Mouse (Mus musculus) thymus, adult 2 months (tissue): Measurements from ENCODE around the gene Zfp324. TPM values are rescaled to one million over a fixed set of nuclear protein-coding genes. Genes with fewer than 3 reads are reported as not detected.
"Not testable (repeated sequence)": the region's sequence is repeated elsewhere in the genome, so short reads cannot be mapped to it uniquely, and the experiment has no call there.

Experiments
- DNase-seq: peaks from one replicate; pipeline ENCODE4 v3.0.0; 2021
- H3K27ac ChIP-seq: fragments of 200-500 bp; 2 replicates; pipeline ENCODE4 v1.5.1; 2012; ENCODE audit warnings: low read length, control low read depth; ENCODE audit not compliant: control insufficient read depth, insufficient read depth
- H3K27me3 ChIP-seq: fragments of 200-500 bp; 2 replicates; pipeline ENCODE4 v1.6.1; 2012; ENCODE audit warnings: mild to moderate bottlenecking, low read length, moderate library complexity, mixed read lengths; ENCODE audit not compliant: control insufficient read depth, insufficient read depth
- H3K36me3 ChIP-seq: fragments of 200-500 bp; 2 replicates; pipeline ENCODE4 v1.6.1; 2012; ENCODE audit warnings: mild to moderate bottlenecking, low read length, moderate library complexity; ENCODE audit not compliant: control insufficient read depth, insufficient read depth
- H3K4me1 ChIP-seq: fragments of 200-500 bp; replicated peaks from 2 replicates; pipeline ENCODE4 v1.6.1; 2012; ENCODE audit warnings: low read length; ENCODE audit not compliant: control insufficient read depth, insufficient read depth
- H3K4me3 ChIP-seq: fragments of 200-500 bp; 2 replicates; pipeline ENCODE4 v1.5.1; 2012; ENCODE audit warnings: mild to moderate bottlenecking, low read length, control low read depth, moderate library complexity; ENCODE audit not compliant: control insufficient read depth, insufficient read depth
- CTCF ChIP-seq: fragments of 200-500 bp; IDR thresholded peaks from 2 replicates; pipeline ENCODE4 v1.5.1; 2012; ENCODE audit warnings: mild to moderate bottlenecking, control low read depth, low read length, moderate library complexity, borderline replicate concordance; ENCODE audit not compliant: control insufficient read depth, poor library complexity, insufficient read depth; ENCODE audit errors: extremely low read depth
- POLR2A ChIP-seq: fragments of 200-500 bp; IDR thresholded peaks from 2 replicates; pipeline ENCODE4 v1.6.1; 2012; ENCODE audit warnings: mild to moderate bottlenecking, low read length, control low read depth, moderate library complexity; ENCODE audit not compliant: control insufficient read depth, poor library complexity, insufficient read depth; ENCODE audit errors: extremely low read depth
- WGBS: fragments of 180-500 bp; shearing (Covaris S2); methylation state at CpG from one replicate; pipeline ENCODE4 v1.1.7; 2018; 5-methylcytosine and 5-hydroxymethylcytosine counted together
- polyA plus RNA-seq: library from polyadenylated mRNA; depleted of rRNA; stranded (reverse); fragments of >200 nt; gene quantifications from 2 replicates; pipeline ENCODE4 v1.2.3, GENCODE M21; 2012

Zfp324 gene
- polyA plus RNA-seq, 1 experiment, result 8.7 TPM

- no peaks in the 10 kb centered on the region for H3K4me1 ChIP-seq
- H3K36me3 ChIP-seq, result peaks cover 38% of the 10 kb centered on the region
- no peak overlapping the region for H3K4me3 ChIP-seq
- TF ChIP-seq CTCF, result no peak
- TF ChIP-seq POLR2A, result no peak
- no peak for DNase-seq
- WGBS, result 18% methylated on average over 65 of the region's 65 CpGs
- peaks cover 3% of the 10 kb centered on the region; the same call in 1 of the 2 replicates for H3K27me3 ChIP-seq
- no peak overlapping the region for H3K27ac ChIP-seq
These were observed 37.7 kb upstream of the Zfp324 start for GRCm38 (mm10) chr7:12927693-12928589.

GRCm38 (mm10) chr7:12933615-12934140 is 32.0 kb upstream of the Zfp324 start:
- Histone ChIP-seq H3K27me3 (no peaks in the 10 kb centered on the region), H3K4me3 (no peak overlapping the region), H3K4me1 (no peaks in the 10 kb centered on the region), H3K36me3 (no peaks in the 10 kb centered on the region), H3K27ac (no peak overlapping the region)
- 94% methylated on average over 4 of the region's 4 CpGs for WGBS
- DNase-seq, result no peak
- TF ChIP-seq POLR2A, result no peak
- no peak for TF ChIP-seq CTCF

- no peak for DNase-seq
- H3K4me1 ChIP-seq, result no peaks in the 10 kb centered on the region
- H3K4me3 ChIP-seq, result no peak overlapping the region
- no peak overlapping the region for H3K27ac ChIP-seq
- no peaks in the 10 kb centered on the region for H3K36me3 ChIP-seq
- TF ChIP-seq CTCF, result no peak
- no peak for TF ChIP-seq POLR2A
- WGBS, result 80% methylated on average over 3 of the region's 3 CpGs
- H3K27me3 ChIP-seq, result no peaks in the 10 kb centered on the region
These were observed 30.8 kb upstream of the Zfp324 start for GRCm38 (mm10) chr7:12934808-12935207.

GRCm38 (mm10) chr7:12937254-12937803 is 28.3 kb upstream of the Zfp324 start:
- H3K4me1 ChIP-seq, H3K4me3 ChIP-seq, DNase-seq, H3K27me3 ChIP-seq, H3K36me3 ChIP-seq, H3K27ac ChIP-seq: not testable (repeated sequence)
- WGBS, result 94% methylated on average over 4 of the region's 4 CpGs

- no peak for DNase-seq
- no peaks in the 10 kb centered on the region for H3K36me3 ChIP-seq
- H3K4me3 ChIP-seq, result no peak overlapping the region
- no peak for TF ChIP-seq POLR2A
- TF ChIP-seq CTCF, result no peak
- 88% methylated on average over 4 of the region's 4 CpGs for WGBS
- H3K4me1 ChIP-seq, result no peaks in the 10 kb centered on the region
- H3K27ac ChIP-seq, result no peak overlapping the region
- H3K27me3 ChIP-seq, result no peaks in the 10 kb centered on the region
These were observed 25.0 kb upstream of the Zfp324 start for GRCm38 (mm10) chr7:12940599-12940998.

GRCm38 (mm10) chr7:12943488-12943887 is 22.1 kb upstream of the Zfp324 start:
- H3K36me3 ChIP-seq, result no peaks in the 10 kb centered on the region
- no peak for TF ChIP-seq POLR2A
- no peak for TF ChIP-seq CTCF
- H3K4me1 ChIP-seq, result no peaks in the 10 kb centered on the region
- no peaks in the 10 kb centered on the region for H3K27me3 ChIP-seq
- peak; percentile 44 for DNase-seq
- H3K4me3 ChIP-seq, result no peak overlapping the region
- H3K27ac ChIP-seq, result no peak overlapping the region
